Comparison of ENCODE assay signal across 9 mouse cellular contexts in the genomic region with DNA sequence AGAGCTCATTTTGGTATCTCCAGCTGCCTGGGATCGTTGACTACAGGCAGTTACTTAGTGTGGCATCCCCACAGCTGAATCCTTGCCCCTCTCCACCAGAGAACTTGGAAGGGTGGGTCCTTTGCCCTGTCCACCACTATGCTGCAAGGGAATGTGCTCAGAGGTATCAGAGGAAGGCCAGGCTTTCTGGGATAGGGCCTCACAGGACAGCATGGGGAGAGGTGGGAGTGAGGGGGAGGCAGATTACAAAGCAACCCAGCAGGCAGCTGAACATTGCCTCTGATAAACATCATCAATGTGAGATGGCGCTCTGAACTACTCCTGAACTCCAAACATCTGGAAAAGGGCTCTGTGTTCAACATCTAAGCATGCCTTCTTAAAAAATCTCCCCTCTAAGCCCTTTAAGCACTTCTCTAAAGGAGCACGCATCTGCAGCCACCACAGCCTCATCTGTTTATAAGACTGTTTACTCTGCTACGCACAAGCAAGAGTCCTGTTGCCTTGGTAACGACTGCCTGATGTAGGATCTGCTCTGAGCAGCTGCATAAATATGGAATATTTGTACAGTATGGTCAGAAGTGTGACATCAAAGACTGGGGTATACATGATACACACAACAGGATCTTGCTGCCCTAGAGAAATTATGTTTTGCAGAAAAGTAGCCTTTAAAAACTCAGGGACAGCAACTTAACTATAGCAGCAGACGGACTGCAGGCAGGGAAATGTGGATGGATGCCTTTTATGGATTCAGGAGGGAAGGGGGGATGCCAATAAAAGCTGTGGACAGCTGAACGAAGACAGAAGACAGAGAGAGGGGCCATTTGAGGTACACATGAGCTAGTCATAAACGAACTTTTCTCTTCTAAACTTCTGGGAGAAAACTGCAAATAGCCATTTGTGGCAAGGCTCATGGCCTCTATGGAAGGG.
A peak's percentile ranks its signal among the peaks of the same experiment; 100 is the strongest.
DNase-seq lines count a peak whose midpoint lies in the region; ATAC-seq lines count a peak whose summit lies in the region.
"Had no signal": no experiment of that assay in that cellular context is flagged by ENCODE, and none has a peak within 500 bp of the region (broad histone marks: within the 10 kb centered on the region; RNA-seq: fewer than 3 reads in every experiment).

No protein-coding gene starts in this region.

- H3K9me3 ChIP-seq in intestine, embryonic 14.5 days (ENCODE audit: control insufficient read depth, low read length): no peaks in the 10 kb centered on the region
- H3K9me3 ChIP-seq in neural tube, embryonic 13.5 days: no peaks in the 10 kb centered on the region

- WGBS in intestine, embryonic 14.5 days: 24% methylated on average over 8 of the region's 8 CpGs
- 32% methylated on average over 8 of the region's 8 CpGs for WGBS in neural tube, embryonic 13.5 days

- peak overlapping the region; percentile 11 for H3K4me2 ChIP-seq in intestine, embryonic 14.5 days (ENCODE audit: low read length)
- no peak overlapping the region for H3K4me2 ChIP-seq in neural tube, embryonic 13.5 days

- H3K27ac ChIP-seq in intestine, embryonic 14.5 days (ENCODE audit: low read depth): peak overlapping the region; percentile 79
- H3K27ac ChIP-seq in neural tube, embryonic 13.5 days (replicated peaks): peak overlapping the region; percentile 64
- H3K27ac ChIP-seq: heart, adult 2 months had no signal

- no peak overlapping the region for H3K4me3 ChIP-seq in intestine, embryonic 14.5 days (ENCODE audit: low read depth, low read length)
- H3K4me3 ChIP-seq in neural tube, embryonic 13.5 days: no peak overlapping the region
- H3K4me3 ChIP-seq: heart, adult 2 months had no signal

- ATAC-seq in intestine, embryonic 14.5 days (replicated peaks; ENCODE audit: low FRiP score, low TSS enrichment, low read depth): peak; percentile 82
- peak; percentile 91 for ATAC-seq in neural tube, embryonic 13.5 days (ENCODE audit: low read depth)

- H3K4me1 ChIP-seq in intestine, embryonic 14.5 days (replicated peaks; ENCODE audit: control insufficient read depth, insufficient read depth, low read length): peaks cover 20% of the 10 kb centered on the region
- peaks cover 20% of the 10 kb centered on the region for H3K4me1 ChIP-seq in neural tube, embryonic 13.5 days (replicated peaks)

- no peaks in the 10 kb centered on the region for H3K27me3 ChIP-seq in intestine, embryonic 14.5 days (replicated peaks; ENCODE audit: control insufficient read depth, insufficient read depth, low read length)
- no peaks in the 10 kb centered on the region for H3K27me3 ChIP-seq in neural tube, embryonic 13.5 days

- H3K9ac ChIP-seq in intestine, embryonic 14.5 days (ENCODE audit: low read length): no peak overlapping the region
- peak overlapping the region; percentile 38 for H3K9ac ChIP-seq in neural tube, embryonic 13.5 days

- peaks cover 51% of the 10 kb centered on the region for H3K36me3 ChIP-seq in intestine, embryonic 14.5 days (ENCODE audit: control insufficient read depth, insufficient read depth, low read length)
- H3K36me3 ChIP-seq in neural tube, embryonic 13.5 days: peaks cover 53% of the 10 kb centered on the region

- DNase-seq in heart, adult 11 months: peak; percentile 84
- no peak for DNase-seq in heart, adult 18-20 months
- peak; percentile 62 for DNase-seq in embryo, embryonic 11 days
- DNase-seq in intestine, embryonic 14.5 days (ENCODE audit: low spot score): peak; percentile 56
- no peak for DNase-seq in B cell, adult 2 months
- no peak for DNase-seq in ovary, postnatal 10 days (ENCODE audit: low spot score)
- no peak for DNase-seq in frontal cortex, postnatal 14 days (ENCODE audit: low spot score in 2 of 2)
- DNase-seq: heart, adult 2 months had no signal

Comparison
In these comparisons a context has a peak if more than half of its experiments do, and no peak if none do; other contexts are left out.
1. DNase-seq: peak in heart, adult 11 months (single experiment), embryo, embryonic 11 days (single experiment) and intestine, embryonic 14.5 days (single experiment); none in heart, adult 18-20 months (0 of 2), B cell, adult 2 months (0 of 2), ovary, postnatal 10 days (single experiment) and frontal cortex, postnatal 14 days (0 of 2).